Mouse (Mus musculus): Measurements from ENCODE around the gene Pkmyt1. TPM values are rescaled to one million over a fixed set of nuclear protein-coding genes. Genes with fewer than 3 reads are reported as not detected.

Pkmyt1 gene
- total and polyA plus RNA-seq, 2 experiments from 2014 or later, result 9.0 to 18.2 TPM

GRCm38 (mm10) chr17:23722376-23723125 lies 3.6 kb upstream of the Pkmyt1 start, which contains the start of gene 1520401A03Rik:
TSS of gene 1520401A03Rik (minus strand) at chr17:23722783.
- H3K4me1 ChIP-seq (ENCODE audit: control insufficient read depth, insufficient read depth), result peaks cover 6% of the 10 kb centered on the region; the same call in 1 of the 2 replicates
- H3K27me3 ChIP-seq (ENCODE audit: control insufficient read depth, insufficient read depth, low read length), result no peaks in the 10 kb centered on the region
- no peak within 1 kb of the TSS for H3K27ac ChIP-seq (ENCODE audit: low read depth)
- WGBS, result 48% methylated on average over 7 of the region's 7 CpGs
- no peak within 1 kb of the TSS for H3K9ac ChIP-seq (replicated peaks; ENCODE audit: low read depth, low read length)
- no peak for TF ChIP-seq CTCF (IDR thresholded peaks at IDR 0.05; ENCODE audit: low read depth)
- no peak for TF ChIP-seq EP300 (IDR thresholded peaks at IDR 0.05; ENCODE audit: low read depth)
- ATAC-seq (ENCODE audit: insufficient read depth, low read depth), result no peak
- no peaks in the 10 kb centered on the region for H3K36me3 ChIP-seq (replicated peaks; ENCODE audit: control insufficient read depth, insufficient read depth, low read length)
- H3K4me3 ChIP-seq (ENCODE audit: low read depth, low read length), result no peak within 1 kb of the TSS
- DNase-seq (ENCODE audit: low spot score), result no peak
- no peaks in the 10 kb centered on the region for H3K9me3 ChIP-seq (replicated peaks; ENCODE audit: control insufficient read depth, low read length)
- H3K4me2 ChIP-seq (ENCODE audit: low read depth, low read length), result no peak within 1 kb of the TSS

GRCm38 (mm10) chr17:23725477-23725876 lies 659 bp upstream of the Pkmyt1 start:
- DNase-seq (ENCODE audit: low spot score) (no peak), ATAC-seq (ENCODE audit: insufficient read depth, low read depth) (no peak)
- TF ChIP-seq EP300 (IDR thresholded peaks at IDR 0.05; ENCODE audit: low read depth), result no peak
- TF ChIP-seq CTCF (IDR thresholded peaks at IDR 0.05; ENCODE audit: low read depth), result no peak
- no peaks in the 10 kb centered on the region for H3K36me3 ChIP-seq (replicated peaks; ENCODE audit: control insufficient read depth, insufficient read depth, low read length)
- no peaks in the 10 kb centered on the region for H3K9me3 ChIP-seq (replicated peaks; ENCODE audit: control insufficient read depth, low read length)
- peaks cover 6% of the 10 kb centered on the region; the same call in 1 of the 2 replicates for H3K4me1 ChIP-seq (ENCODE audit: control insufficient read depth, insufficient read depth)
- no peak overlapping the region for H3K27ac ChIP-seq (ENCODE audit: low read depth)
- H3K4me2 ChIP-seq (ENCODE audit: low read depth, low read length), result peak overlapping the region; percentile 95
- WGBS, result 58% methylated on average over 4 of the region's 4 CpGs
- no peaks in the 10 kb centered on the region for H3K27me3 ChIP-seq (ENCODE audit: control insufficient read depth, insufficient read depth, low read length)
- peak overlapping the region; percentile 49; the same call in 1 of the 2 replicates for H3K9ac ChIP-seq (replicated peaks; ENCODE audit: low read depth, low read length)
- H3K4me3 ChIP-seq (ENCODE audit: low read depth, low read length), result peak overlapping the region; percentile 90; the same call in 1 of the 2 replicates

DNA sequence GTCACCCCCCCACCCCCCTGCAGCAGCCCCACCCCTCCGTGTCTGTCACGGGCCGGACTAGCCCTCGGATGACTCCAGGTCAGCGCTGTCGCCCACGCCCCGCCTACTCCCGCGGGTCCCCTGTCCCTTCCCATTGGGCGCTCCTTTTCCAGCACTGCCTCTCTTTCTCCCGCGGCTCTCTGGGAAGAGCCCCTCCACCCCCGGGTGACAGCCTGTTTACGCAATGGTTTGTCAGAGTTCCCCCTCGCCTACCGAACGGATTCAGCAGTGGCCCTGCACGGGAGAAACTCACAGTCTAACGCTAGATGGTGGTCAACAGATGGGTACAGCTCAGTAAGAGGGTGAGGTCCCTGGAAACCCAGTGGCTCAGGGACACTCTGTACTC lies 614 bp downstream of the Pkmyt1 start:
- peak; percentile 82 for DNase-seq (ENCODE audit: low spot score)
- WGBS, result 1% methylated on average over 19 of the region's 20 CpGs
- Histone ChIP-seq H3K9me3 (replicated peaks; ENCODE audit: control insufficient read depth, low read length) (no peaks in the 10 kb centered on the region), H3K4me3 (ENCODE audit: low read depth, low read length) (peak overlapping the region; percentile 90), H3K4me2 (ENCODE audit: low read depth, low read length) (peak overlapping the region; percentile 95), H3K9ac (replicated peaks; ENCODE audit: low read depth, low read length) (peak overlapping the region; percentile 60), H3K27ac (ENCODE audit: low read depth) (peak overlapping the region; percentile 89), H3K27me3 (ENCODE audit: control insufficient read depth, insufficient read depth, low read length) (no peaks in the 10 kb centered on the region), H3K36me3 (replicated peaks; ENCODE audit: control insufficient read depth, insufficient read depth, low read length) (no peaks in the 10 kb centered on the region), H3K4me1 (ENCODE audit: control insufficient read depth, insufficient read depth) (peaks cover 6% of the 10 kb centered on the region; the same call in 1 of the 2 replicates)
- no peak for TF ChIP-seq EP300 (IDR thresholded peaks at IDR 0.05; ENCODE audit: low read depth)
- peak; percentile 13 for TF ChIP-seq CTCF (IDR thresholded peaks at IDR 0.05; ENCODE audit: low read depth)
- ATAC-seq (ENCODE audit: insufficient read depth, low read depth), result peak; percentile 91

GRCm38 (mm10) chr17:23730441-23730840 lies 4.3 kb downstream of the Pkmyt1 start:
- H3K4me3 ChIP-seq (ENCODE audit: low read depth, low read length), result no peak overlapping the region
- H3K9me3 ChIP-seq (replicated peaks; ENCODE audit: control insufficient read depth, low read length), result no peaks in the 10 kb centered on the region
- DNase-seq (ENCODE audit: low spot score) (no peak), ATAC-seq (ENCODE audit: insufficient read depth, low read depth) (no peak)
- TF ChIP-seq EP300 (IDR thresholded peaks at IDR 0.05; ENCODE audit: low read depth), result no peak
- no peak for TF ChIP-seq CTCF (IDR thresholded peaks at IDR 0.05; ENCODE audit: low read depth)
- 0 out of 2 replicates have a peak, but pooled peaks cover under 1% of the 10 kb centered on the region for H3K36me3 ChIP-seq (replicated peaks; ENCODE audit: control insufficient read depth, insufficient read depth, low read length)
- H3K9ac ChIP-seq (replicated peaks; ENCODE audit: low read depth, low read length), result no peak overlapping the region
- WGBS, result 18% methylated on average over 1 of the region's 1 CpGs
- no peaks in the 10 kb centered on the region for H3K27me3 ChIP-seq (ENCODE audit: control insufficient read depth, insufficient read depth, low read length)
- H3K27ac ChIP-seq (ENCODE audit: low read depth), result no peak overlapping the region
- H3K4me1 ChIP-seq (ENCODE audit: control insufficient read depth, insufficient read depth), result peaks cover 5% of the 10 kb centered on the region; the same call in 1 of the 2 replicates
- H3K4me2 ChIP-seq (ENCODE audit: low read depth, low read length), result no peak overlapping the region

DNA sequence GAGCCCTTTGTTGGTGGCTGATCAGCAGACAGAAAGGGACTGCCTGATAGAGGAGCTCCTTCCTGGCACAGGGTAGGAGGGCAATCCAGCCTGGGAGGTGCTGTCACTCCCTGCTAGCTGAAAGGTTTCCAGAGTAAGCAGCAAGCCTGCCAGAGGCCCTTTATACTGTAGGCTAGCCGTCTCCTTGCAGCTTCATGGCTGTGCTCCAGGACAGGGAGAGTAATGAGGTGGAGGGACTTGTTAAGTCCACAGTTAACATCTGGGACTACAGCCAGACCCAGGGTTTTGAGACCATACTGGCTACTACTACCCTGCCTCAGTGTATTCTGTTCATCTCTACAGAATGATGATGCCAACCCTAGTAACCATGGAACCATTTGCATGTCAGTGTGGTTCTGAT lies 8.2 kb downstream of the Pkmyt1 start:
- Histone ChIP-seq H3K4me3 (ENCODE audit: low read depth, low read length) (no peak overlapping the region), H3K27me3 (ENCODE audit: control insufficient read depth, insufficient read depth, low read length) (no peaks in the 10 kb centered on the region), H3K4me2 (ENCODE audit: low read depth, low read length) (no peak overlapping the region), H3K27ac (ENCODE audit: low read depth) (no peak overlapping the region), H3K36me3 (replicated peaks; ENCODE audit: control insufficient read depth, insufficient read depth, low read length) (peaks cover 19% of the 10 kb centered on the region), H3K4me1 (ENCODE audit: control insufficient read depth, insufficient read depth) (0 out of 2 replicates have a peak, but pooled peaks cover 4% of the 10 kb centered on the region), H3K9me3 (replicated peaks; ENCODE audit: control insufficient read depth, low read length) (no peaks in the 10 kb centered on the region), H3K9ac (replicated peaks; ENCODE audit: low read depth, low read length) (no peak overlapping the region)
- 47% methylated on average over 1 of the region's 1 CpGs for WGBS
- no peak for DNase-seq (ENCODE audit: low spot score)
- ATAC-seq (ENCODE audit: insufficient read depth, low read depth), result no peak
- TF ChIP-seq EP300 (IDR thresholded peaks at IDR 0.05; ENCODE audit: low read depth) (no peak), CTCF (IDR thresholded peaks at IDR 0.05; ENCODE audit: low read depth) (no peak)

All from heart, postnatal 0 days (tissue).